Mouse (Mus musculus): ENCODE data around the gene Kremen2.

- TF ChIP-seq POLR2A (IDR thresholded peaks at IDR 0.05; ENCODE audit: low read depth, low read length) (no peak), CTCF (IDR thresholded peaks at IDR 0.05; ENCODE audit: borderline replicate concordance, insufficient read depth, low read length) (no peak)
Measured at GRCm38 (mm10) chr17:23699131-23700077, 46.2 kb downstream of the Kremen2 start.

All from embryonic fibroblast, embryonic 13.5 days (primary cell).